Mouse (Mus musculus): Measurements from ENCODE around the gene Mfn2.

DNA sequence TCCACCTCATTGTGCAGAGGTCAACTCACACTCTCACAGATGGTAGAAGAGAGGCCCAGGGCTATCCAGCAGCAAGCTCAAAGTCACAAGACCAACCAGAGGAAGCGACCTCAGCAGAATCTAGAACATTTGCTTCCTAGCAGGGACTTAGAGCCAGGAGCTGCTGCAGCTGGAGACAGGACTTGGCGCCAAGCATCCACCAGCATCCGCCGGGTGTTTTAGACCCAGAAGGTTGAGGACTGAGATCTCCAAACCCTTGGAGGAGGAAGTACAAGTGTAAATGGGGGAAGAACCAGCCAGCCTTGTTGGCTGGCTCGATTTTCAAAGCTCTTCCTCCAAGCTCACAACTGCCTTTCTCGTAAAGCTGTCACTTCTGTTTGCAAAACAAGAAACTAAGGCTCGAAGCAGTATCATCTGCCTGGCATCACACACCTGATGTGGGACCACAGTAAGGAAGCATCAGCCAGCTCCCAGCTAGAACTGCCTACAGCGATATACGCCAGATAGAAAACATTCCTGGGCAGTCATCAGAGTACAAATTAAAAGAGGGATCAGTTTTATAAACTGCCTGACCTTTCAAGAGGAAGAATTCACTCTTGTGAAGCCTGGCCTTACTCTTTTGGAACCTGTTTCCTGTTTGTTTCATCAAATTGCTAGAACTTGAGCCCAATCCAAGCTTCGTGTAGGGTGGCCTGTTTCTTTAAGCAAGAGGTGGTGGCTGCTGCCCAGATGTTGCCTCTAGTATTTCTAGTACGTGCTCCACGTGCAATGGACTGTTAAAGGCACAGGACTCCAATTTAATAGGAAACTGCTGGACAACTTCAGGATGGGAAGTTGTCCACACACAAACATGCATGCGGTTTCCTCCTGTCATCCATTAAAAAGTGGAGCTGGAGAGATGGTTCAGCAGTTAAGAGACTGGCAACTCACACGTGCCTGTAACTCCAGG is 33.9 kb upstream of the Mfn2 start:
- TF ChIP-seq CTCF (IDR thresholded peaks at IDR 0.05; ENCODE audit: low read depth) (no peak), EP300 (IDR thresholded peaks at IDR 0.05; ENCODE audit: low read depth) (no peak)
